Mouse (Mus musculus) bone marrow macrophage, adult 2 months (primary cell): ENCODE measurements around the gene Slc39a3. TPM values are rescaled to one million over a fixed set of nuclear protein-coding genes. Genes with fewer than 3 reads are reported as not detected.
A peak's percentile ranks its signal among the peaks of the same experiment; 100 is the strongest.

Source experiments
- H3K27ac ChIP-seq: 2 replicates; pipeline ENCODE4 v1.5.1; 2012; ENCODE audit warnings: low read depth, low read length; ENCODE audit not compliant: insufficient read depth
- H3K4me1 ChIP-seq: 2 replicates; pipeline ENCODE4 v1.6.1; 2012; ENCODE audit warnings: low read length; ENCODE audit not compliant: control insufficient read depth, insufficient read depth
- H3K4me3 ChIP-seq: 2 replicates; pipeline ENCODE4 v1.5.1; 2012; ENCODE audit warnings: mild to moderate bottlenecking, low read length, moderate library complexity; ENCODE audit not compliant: insufficient read depth
- CTCF ChIP-seq: IDR thresholded peaks from 2 replicates; pipeline ENCODE4 v1.5.1; 2012; ENCODE audit warnings: low read depth, mild to moderate bottlenecking, low read length, moderate library complexity
- POLR2A ChIP-seq: IDR thresholded peaks from 2 replicates; pipeline ENCODE4 v1.6.1; 2012; ENCODE audit warnings: mild to moderate bottlenecking, low read depth, low read length, borderline replicate concordance
- polyA plus RNA-seq: library from polyadenylated mRNA; stranded (reverse); fragments of >200 nt; gene quantifications from 2 replicates; pipeline ENCODE4 v1.2.4, GENCODE M21; 2012; ENCODE audit not compliant: missing spikeins, insufficient read depth, insufficient read length

The Slc39a3 gene
- 14.0 and 14.5 TPM in 2 replicates for polyA plus RNA-seq

DNA sequence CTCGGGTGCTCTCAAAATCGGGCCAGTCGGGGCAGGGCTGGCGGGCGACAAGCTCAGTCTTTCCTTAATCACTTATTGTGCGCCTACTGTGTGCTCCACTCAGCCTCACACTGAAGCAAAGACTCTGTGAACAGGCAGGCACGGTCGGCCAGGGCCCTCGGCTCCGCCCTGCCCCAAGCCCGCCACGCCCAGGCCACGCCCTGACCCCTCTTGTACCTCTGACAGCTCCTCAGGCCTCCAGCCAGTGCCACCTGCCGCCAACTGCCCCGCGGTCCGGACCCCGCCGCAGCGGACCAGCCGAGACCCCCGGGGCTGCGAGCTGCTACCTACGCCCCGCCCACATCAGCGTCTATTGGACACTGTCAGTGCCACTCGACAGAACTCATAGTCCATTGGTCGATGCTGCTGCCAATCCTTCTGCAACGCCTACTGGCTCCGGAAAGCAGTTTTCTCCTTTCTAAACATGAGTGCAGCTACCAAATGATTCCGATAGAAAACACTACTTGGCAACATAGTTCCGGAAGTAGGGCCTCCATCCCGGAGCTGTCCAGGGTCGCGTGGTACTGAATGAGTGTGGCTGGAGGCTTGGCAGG lies at the start of gene Slc39a3:
TSS of gene Slc39a3 (minus strand) at position 439 of the 593 bp plus-strand sequence.
- no peaks in the 10 kb centered on the region for H3K4me1 ChIP-seq
- no peak for TF ChIP-seq CTCF
- H3K4me3 ChIP-seq: peak within 1 kb of the TSS; percentile 75
- peak within 1 kb of the TSS; percentile 37 for H3K27ac ChIP-seq

DNA sequence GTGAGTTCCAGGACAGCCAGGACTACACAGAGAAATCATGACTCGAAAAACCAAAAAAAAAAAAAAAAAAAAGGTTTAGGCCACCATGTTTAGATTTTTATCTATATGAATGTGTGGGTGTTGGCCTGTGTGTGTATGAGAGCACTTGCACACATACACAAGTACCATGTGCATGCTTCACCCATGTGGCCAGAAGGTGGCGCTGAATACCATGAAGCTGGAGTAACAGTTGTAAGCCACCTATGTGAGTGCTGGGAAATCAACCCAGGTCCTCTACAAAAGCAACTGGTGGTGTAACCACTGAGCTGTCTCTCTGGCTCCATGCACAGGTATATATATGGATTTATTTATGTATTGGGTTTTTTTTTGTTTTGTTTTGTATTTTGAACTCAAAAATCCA lies 49.8 kb upstream of the Slc39a3 start:
- no peak overlapping the region for H3K4me3 ChIP-seq
- no peak overlapping the region for H3K27ac ChIP-seq
- TF ChIP-seq CTCF (0 out of 2 replicates have a peak, but pooled peaks have one; percentile 5), POLR2A (no peak)
- H3K4me1 ChIP-seq: no peaks in the 10 kb centered on the region

DNA sequence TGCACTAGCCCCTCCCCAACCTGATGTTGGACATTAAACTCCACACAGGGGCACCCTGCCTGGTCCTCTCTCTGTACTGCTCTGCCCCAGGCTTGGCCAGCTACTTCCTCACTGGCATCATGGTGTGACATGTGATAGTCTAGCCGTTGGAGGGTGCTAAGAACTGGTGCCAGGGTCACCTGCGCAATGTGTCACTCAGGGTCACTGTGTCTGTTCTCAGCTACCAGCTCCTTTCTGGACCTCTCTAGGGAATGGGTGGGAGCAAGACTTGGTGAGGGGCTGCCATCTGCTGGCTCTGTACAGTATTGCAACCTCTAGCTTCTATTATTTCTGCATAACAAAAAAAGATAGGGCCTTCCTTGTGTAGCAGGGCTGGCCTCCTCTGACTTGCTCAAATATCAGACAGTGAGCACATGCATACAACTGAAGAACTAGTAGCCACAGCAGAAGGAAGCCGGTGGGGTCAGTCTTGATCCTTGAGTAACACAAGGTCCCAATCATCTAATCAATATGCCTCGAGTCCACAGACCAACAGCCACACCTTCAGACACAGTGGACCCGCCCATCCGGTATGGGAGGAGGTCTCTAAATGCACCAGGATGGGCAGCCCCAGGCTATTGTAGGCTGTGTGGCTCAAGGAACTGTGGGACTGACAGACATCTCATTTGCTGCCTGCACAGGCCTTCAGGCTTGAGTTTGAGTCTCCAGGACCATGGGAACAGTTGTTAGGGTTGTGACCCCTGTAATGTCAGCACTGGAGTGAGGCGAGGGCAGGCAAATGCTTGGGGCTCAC lies 45.1 kb upstream of the Slc39a3 start:
- H3K4me3 ChIP-seq: no peak overlapping the region
- TF ChIP-seq POLR2A: no peak
- peak; percentile 38 for TF ChIP-seq CTCF

DNA sequence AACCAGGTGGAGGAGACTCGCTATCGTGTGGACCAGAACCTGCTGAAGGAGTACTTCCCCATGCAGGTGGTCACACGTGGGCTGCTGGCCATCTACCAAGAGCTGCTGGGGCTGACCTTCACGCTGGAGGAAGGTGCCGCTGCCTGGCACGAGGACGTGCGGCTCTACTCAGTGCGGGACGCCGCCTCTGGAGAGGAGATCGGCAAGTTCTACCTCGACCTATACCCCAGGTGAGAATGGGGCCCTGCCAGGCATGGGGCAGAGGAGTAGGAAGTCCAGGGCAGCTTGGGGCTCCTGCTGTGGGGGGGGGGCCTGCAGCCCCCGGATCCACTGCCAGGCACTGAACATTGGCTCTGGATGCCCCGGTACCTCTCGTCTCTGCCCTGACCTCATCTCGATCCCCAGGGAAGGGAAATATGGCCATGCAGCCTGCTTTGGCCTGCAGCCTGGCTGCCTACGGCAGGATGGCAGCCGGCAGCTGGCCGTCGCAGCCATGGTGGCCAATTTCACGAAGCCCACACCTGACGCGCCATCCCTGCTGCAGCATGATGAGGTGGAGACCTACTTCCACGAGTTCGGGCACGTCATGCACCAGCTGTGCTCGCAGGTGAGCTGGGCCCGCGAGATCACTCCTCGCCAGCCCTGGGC lies 42.9 kb upstream of the Slc39a3 start:
- Histone ChIP-seq H3K4me3 (no peak overlapping the region), H3K27ac (no peak overlapping the region), H3K4me1 (no peaks in the 10 kb centered on the region)
- TF ChIP-seq POLR2A (no peak), CTCF (no peak)

More for the DNA sequence above, 45.1 kb upstream of the Slc39a3 start:
- no peak overlapping the region for H3K27ac ChIP-seq
- H3K4me1 ChIP-seq: no peaks in the 10 kb centered on the region

DNA sequence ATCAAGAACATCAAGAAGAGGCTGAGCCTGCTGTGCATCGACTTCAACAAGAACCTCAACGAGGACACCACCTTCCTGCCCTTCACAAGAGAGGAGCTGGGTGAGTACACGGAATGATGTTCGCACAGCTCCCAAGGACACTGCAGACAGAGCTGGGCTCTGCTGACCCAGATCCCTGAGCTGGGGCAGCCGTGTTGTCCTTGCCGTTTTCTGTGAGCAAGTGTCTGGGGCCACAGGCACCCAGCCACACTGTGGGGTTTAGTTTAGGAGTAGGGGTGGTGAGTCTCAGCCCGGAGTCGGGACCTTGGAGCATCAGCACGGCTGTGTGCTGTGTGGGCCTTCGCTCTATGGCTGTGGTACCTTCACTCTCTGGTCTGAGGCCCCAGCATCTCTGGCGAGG lies 40.7 kb upstream of the Slc39a3 start:
- Histone ChIP-seq H3K27ac (no peak overlapping the region), H3K4me3 (no peak overlapping the region), H3K4me1 (no peaks in the 10 kb centered on the region)
- TF ChIP-seq CTCF (no peak), POLR2A (no peak)

DNA sequence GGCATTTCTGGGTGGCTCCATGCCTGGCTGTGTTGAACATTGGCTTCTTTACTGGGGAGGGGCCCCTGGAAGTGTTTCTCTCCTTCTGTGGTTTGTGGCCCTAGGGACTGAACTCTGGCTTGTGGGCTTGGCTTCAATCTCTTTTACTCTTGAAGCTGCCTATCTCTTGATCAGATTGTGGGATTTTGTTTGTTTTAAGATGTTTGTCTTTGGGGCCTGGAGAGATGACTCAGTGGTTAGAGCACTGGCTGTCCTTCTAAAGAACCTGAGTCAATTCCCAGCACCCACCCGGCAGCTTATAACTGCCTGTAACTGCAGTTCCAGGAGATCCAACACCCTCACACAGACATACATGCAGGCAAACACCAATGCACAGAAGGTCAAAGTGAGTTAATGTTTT lies 39.1 kb upstream of the Slc39a3 start:
- no peak for TF ChIP-seq CTCF
- TF ChIP-seq POLR2A: no peak
- Histone ChIP-seq H3K4me1 (no peaks in the 10 kb centered on the region), H3K4me3 (no peak overlapping the region), H3K27ac (no peak overlapping the region)

DNA sequence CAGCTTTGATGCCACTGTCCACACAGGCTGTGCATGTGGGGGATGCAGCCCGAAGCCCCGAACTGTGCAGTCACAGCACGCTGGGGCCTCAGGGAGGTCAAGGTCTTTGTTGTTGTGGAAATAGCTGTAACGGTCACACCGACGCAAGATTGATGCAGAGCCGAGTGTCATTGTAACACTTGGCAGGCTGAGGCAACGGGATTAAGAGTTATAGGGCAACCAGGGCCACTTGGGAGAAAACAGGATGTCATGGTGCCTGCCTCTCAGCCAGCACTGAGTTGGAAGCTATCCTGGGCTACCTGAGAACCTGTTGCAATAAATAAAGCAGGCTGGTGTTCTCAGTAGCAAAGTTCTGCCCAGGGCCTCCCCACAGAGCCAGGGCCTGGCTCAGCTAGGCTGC lies 38.5 kb upstream of the Slc39a3 start:
- no peak overlapping the region for H3K4me3 ChIP-seq
- H3K4me1 ChIP-seq: peaks cover 5% of the 10 kb centered on the region
- no peak overlapping the region for H3K27ac ChIP-seq
- TF ChIP-seq POLR2A: no peak
- no peak for TF ChIP-seq CTCF

DNA sequence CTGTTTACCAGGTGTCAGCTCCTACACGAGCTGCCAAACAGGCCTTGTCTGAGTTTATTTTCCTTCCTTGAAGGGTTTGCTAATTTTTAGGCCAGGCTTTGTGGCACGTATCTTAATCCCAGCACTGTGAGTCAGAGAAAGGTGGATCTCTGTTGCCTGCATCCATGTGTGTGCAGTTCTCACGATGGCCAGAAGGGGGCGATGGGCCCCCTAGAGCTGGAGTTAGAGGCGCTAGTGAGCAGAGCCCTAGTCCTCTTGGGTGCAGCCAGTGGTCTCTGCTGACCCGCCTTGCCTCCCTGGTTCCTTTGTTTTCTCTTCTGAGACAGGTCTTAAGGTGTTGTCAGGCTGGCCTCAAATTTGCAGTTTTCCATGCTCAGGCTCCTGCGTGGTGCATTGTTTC lies 36.2 kb upstream of the Slc39a3 start:
- TF ChIP-seq POLR2A (no peak), CTCF (peak; percentile 66)
- Histone ChIP-seq H3K27ac (no peak overlapping the region), H3K4me3 (no peak overlapping the region), H3K4me1 (peaks cover 13% of the 10 kb centered on the region)

DNA sequence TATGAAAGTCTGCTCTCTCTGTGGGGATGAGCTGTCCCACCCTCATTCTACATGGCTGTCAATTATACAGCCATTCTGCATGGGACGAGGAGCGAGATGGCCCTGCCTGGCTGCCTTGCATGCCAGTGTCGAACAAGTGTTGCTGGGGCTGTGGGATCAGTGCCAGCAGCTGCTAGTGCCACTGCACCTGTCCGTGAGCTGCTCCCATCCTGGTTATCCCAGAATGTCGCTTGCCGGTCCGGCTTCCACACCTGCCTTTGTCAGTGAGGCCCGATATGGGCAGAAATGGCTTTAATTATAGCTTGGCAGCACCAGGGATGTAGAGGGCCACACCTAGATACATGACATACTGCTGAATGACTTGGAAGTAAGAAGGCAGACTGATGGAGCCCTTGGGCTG lies 35.1 kb upstream of the Slc39a3 start:
- no peak for TF ChIP-seq POLR2A
- no peak for TF ChIP-seq CTCF
- H3K4me1 ChIP-seq: peaks cover 13% of the 10 kb centered on the region
- no peak overlapping the region for H3K27ac ChIP-seq

DNA sequence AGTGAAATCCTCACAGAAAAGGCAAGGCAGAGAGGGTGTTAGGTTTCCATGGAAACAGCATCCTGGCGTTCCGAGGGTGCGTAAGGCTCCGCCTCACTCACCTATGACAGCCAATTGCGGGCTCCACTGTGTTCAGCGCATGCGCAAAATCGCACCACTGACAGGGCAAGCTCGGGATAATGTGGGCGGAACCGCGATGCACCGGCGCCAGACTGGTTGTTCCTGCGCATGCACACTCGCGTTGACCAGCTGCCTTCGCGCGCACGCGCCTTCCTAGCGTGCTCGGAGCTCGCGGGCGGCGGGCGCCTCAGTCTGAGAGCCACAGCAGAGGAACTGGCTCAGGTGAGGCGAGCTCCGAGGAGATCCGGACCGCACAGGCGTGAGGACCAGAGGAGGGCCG lies 32.6 kb upstream of the Slc39a3 start, which contains the start of gene Thop1:
TSS of gene Thop1 (plus strand) at position 200 of the 400 bp plus-strand sequence.
- Histone ChIP-seq H3K27ac (peak within 1 kb of the TSS; percentile 39), H3K4me1 (peaks cover 13% of the 10 kb centered on the region), H3K4me3 (peak within 1 kb of the TSS; percentile 71)
- TF ChIP-seq CTCF: no peak
- no peak for TF ChIP-seq POLR2A

More for the DNA sequence above, 35.1 kb upstream of the Slc39a3 start:
- H3K4me3 ChIP-seq: no peak overlapping the region
